Mouse (Mus musculus) ES-Bruce4 (cell line): ENCODE measurements around the gene Pgd. TPM values are rescaled to one million over a fixed set of nuclear protein-coding genes. Genes with fewer than 3 reads are reported as not detected.
"Not testable (repeated sequence)": the region's sequence is repeated elsewhere in the genome, so short reads cannot be mapped to it uniquely, and the experiment has no call there.

ENCODE experiments used
- H3K27ac ChIP-seq: 2 replicates; pipeline ENCODE4 v1.5.1; 2012; ENCODE audit warnings: low read length, inconsistent platforms; ENCODE audit not compliant: insufficient read depth
- H3K27me3 ChIP-seq: 2 replicates; pipeline ENCODE4 v1.6.1; 2012; ENCODE audit warnings: mild to moderate bottlenecking, low read length, inconsistent platforms; ENCODE audit not compliant: control insufficient read depth, poor library complexity, insufficient read depth, severe bottlenecking
- H3K36me3 ChIP-seq: 2 replicates; pipeline ENCODE4 v1.6.1; 2012; ENCODE audit warnings: inconsistent platforms, mild to moderate bottlenecking, low read length, moderate library complexity; ENCODE audit not compliant: control insufficient read depth, poor library complexity, insufficient read depth, severe bottlenecking
- H3K4me1 ChIP-seq: one replicate; pipeline ENCODE4 v1.8.1; 2011; ENCODE audit warnings: low read length; ENCODE audit not compliant: control insufficient read depth, insufficient read depth
- H3K4me3 ChIP-seq: 2 replicates; pipeline ENCODE4 v1.5.1; 2011; ENCODE audit warnings: low read depth, mild to moderate bottlenecking, low read length
- H3K9ac ChIP-seq: 2 replicates; pipeline ENCODE4 v1.6.1; 2012; ENCODE audit warnings: low read depth, mild to moderate bottlenecking, inconsistent platforms; ENCODE audit not compliant: poor library complexity, severe bottlenecking
- H3K9me3 ChIP-seq: replicated peaks from 2 replicates; pipeline ENCODE4 v1.6.1; 2012; ENCODE audit warnings: mild to moderate bottlenecking, low read length, inconsistent platforms; ENCODE audit not compliant: control insufficient read depth, poor library complexity, insufficient read depth, severe bottlenecking
- CTCF ChIP-seq: IDR thresholded peaks from one replicate; pipeline ENCODE4 v1.8.1; 2011; ENCODE audit warnings: low read depth, low read length
- EP300 ChIP-seq: IDR thresholded peaks from 2 replicates; pipeline ENCODE4 v1.6.1; 2011; ENCODE audit warnings: low read depth, low read length; ENCODE audit not compliant: insufficient read depth
- POLR2A ChIP-seq: IDR thresholded peaks from one replicate; pipeline ENCODE4 v1.8.1; 2011; ENCODE audit warnings: low read length; ENCODE audit not compliant: insufficient read depth
- polyA plus RNA-seq: library from polyadenylated mRNA; stranded (reverse); fragments of >200 nt; gene quantifications from 2 replicates; pipeline ENCODE4 v1.2.4, GENCODE M21; 2011; ENCODE audit warnings: low read depth; ENCODE audit not compliant: missing spikeins, insufficient read depth, insufficient read length

Pgd gene
- polyA plus RNA-seq, 1 experiment, result 109 TPM

- Histone ChIP-seq H3K27me3 (no peaks in the 10 kb centered on the region), H3K9ac (no peak overlapping the region), H3K36me3 (no peaks in the 10 kb centered on the region), H3K4me1 (peaks cover 8% of the 10 kb centered on the region), H3K4me3 (no peak overlapping the region), H3K27ac (0 out of 2 replicates have a peak overlapping the region, but pooled peaks have one; percentile 21), H3K9me3 (no peaks in the 10 kb centered on the region)
- TF ChIP-seq CTCF (no peak), POLR2A (no peak), EP300 (no peak)
Measured at GRCm38 (mm10) chr4:149172666-149173065, 6.1 kb upstream of the Pgd start.

- Histone ChIP-seq H3K27ac (no peak overlapping the region), H3K36me3 (no peaks in the 10 kb centered on the region), H3K4me3 (no peak overlapping the region), H3K4me1 (peaks cover 8% of the 10 kb centered on the region), H3K9ac (no peak overlapping the region), H3K9me3 (no peaks in the 10 kb centered on the region), H3K27me3 (no peaks in the 10 kb centered on the region)
- TF ChIP-seq POLR2A (no peak), EP300 (no peak), CTCF (no peak)
Measured at GRCm38 (mm10) chr4:149172083-149172482, 5.5 kb upstream of the Pgd start.

GRCm38 (mm10) chr4:149171581-149171981 is 5.0 kb upstream of the Pgd start:
- no peaks in the 10 kb centered on the region for H3K27me3 ChIP-seq
- peaks cover 8% of the 10 kb centered on the region for H3K4me1 ChIP-seq
- H3K27ac ChIP-seq, result peak overlapping the region; percentile 69
- TF ChIP-seq EP300 (no peak), CTCF (no peak), POLR2A (no peak)
- H3K36me3 ChIP-seq, result no peaks in the 10 kb centered on the region
- H3K9ac ChIP-seq, result no peak overlapping the region
- no peaks in the 10 kb centered on the region for H3K9me3 ChIP-seq
- no peak overlapping the region for H3K4me3 ChIP-seq

- H3K4me3 ChIP-seq, result no peak overlapping the region
- peak overlapping the region; percentile 80 for H3K27ac ChIP-seq
- no peak overlapping the region for H3K9ac ChIP-seq
- H3K9me3 ChIP-seq, result no peaks in the 10 kb centered on the region
- H3K27me3 ChIP-seq, result no peaks in the 10 kb centered on the region
- TF ChIP-seq EP300, result no peak
- TF ChIP-seq CTCF, result no peak
- no peak for TF ChIP-seq POLR2A
- H3K36me3 ChIP-seq, result no peaks in the 10 kb centered on the region
- peaks cover 8% of the 10 kb centered on the region for H3K4me1 ChIP-seq
Measured at GRCm38 (mm10) chr4:149170394-149170931, 3.9 kb upstream of the Pgd start.

GRCm38 (mm10) chr4:149169926-149170325 is 3.4 kb upstream of the Pgd start:
- not testable (repeated sequence) for H3K27me3 ChIP-seq, H3K4me3 ChIP-seq, H3K9me3 ChIP-seq, H3K36me3 ChIP-seq, H3K4me1 ChIP-seq, H3K9ac ChIP-seq
- H3K27ac ChIP-seq, result peak overlapping the region; percentile 80

GRCm38 (mm10) chr4:149168016-149168415 is 1.4 kb upstream of the Pgd start:
- H3K27me3 ChIP-seq, result no peaks in the 10 kb centered on the region
- peaks cover 3% of the 10 kb centered on the region for H3K4me1 ChIP-seq
- TF ChIP-seq POLR2A (no peak), EP300 (no peak), CTCF (no peak)
- H3K9me3 ChIP-seq, result no peaks in the 10 kb centered on the region
- H3K36me3 ChIP-seq, result peaks cover 4% of the 10 kb centered on the region; the same call in 1 of the 2 replicates
- H3K9ac ChIP-seq, result peak overlapping the region; percentile 69
- H3K4me3 ChIP-seq, result no peak overlapping the region
- H3K27ac ChIP-seq, result no peak overlapping the region
